Mouse (Mus musculus) embryonic facial prominence, embryonic 11.5 days (tissue): ENCODE measurements around the gene Il2rg. TPM values are rescaled to one million over a fixed set of nuclear protein-coding genes. Genes with fewer than 3 reads are reported as not detected.

Experiments
- ATAC-seq: fragments of 200-750 bp; cut with Nextera tagmentation; replicated peaks from 2 replicates; pipeline ENCODE4 v1.8.0; 2017; ENCODE audit warnings: low read depth; ENCODE audit not compliant: insufficient number of reproducible peaks, low FRiP score, low TSS enrichment
- DNase-seq: peaks from one replicate; pipeline ENCODE4 v3.0.0-alpha.2; 2015; ENCODE audit warnings: low spot score
- H3K27ac ChIP-seq: fragments of 300-500 bp; sonication (generic); replicated peaks from 2 replicates; pipeline ENCODE4 v1.5.1; 2014; ENCODE audit warnings: mild to moderate bottlenecking, low read depth, low read length, control low read depth
- H3K27me3 ChIP-seq: fragments of 300-500 bp; sonication (generic); 2 replicates; pipeline ENCODE4 v1.6.1; 2014; ENCODE audit warnings: mild to moderate bottlenecking, low read length, moderate library complexity, mixed read lengths; ENCODE audit not compliant: control insufficient read depth, insufficient read depth
- H3K36me3 ChIP-seq: fragments of 300-500 bp; sonication (generic); replicated peaks from 2 replicates; pipeline ENCODE4 v1.6.1; 2014; ENCODE audit warnings: low read depth, mild to moderate bottlenecking, low read length, moderate library complexity, mixed read lengths; ENCODE audit not compliant: control insufficient read depth, insufficient read depth
- H3K4me1 ChIP-seq: fragments of 300-500 bp; sonication (generic); 2 replicates; pipeline ENCODE4 v1.6.1; 2014; ENCODE audit warnings: low read length, mixed read lengths; ENCODE audit not compliant: control insufficient read depth, insufficient read depth
- H3K4me2 ChIP-seq: fragments of 300-500 bp; sonication (generic); 2 replicates; pipeline ENCODE4 v1.6.1; 2014; ENCODE audit warnings: low read depth, mild to moderate bottlenecking, control low read depth, low read length, moderate library complexity
- H3K4me3 ChIP-seq: fragments of 300-500 bp; sonication (generic); 2 replicates; pipeline ENCODE4 v1.5.1; 2014; ENCODE audit warnings: low read depth, low read length, control low read depth
- H3K9ac ChIP-seq: fragments of 300-500 bp; sonication (generic); replicated peaks from 2 replicates; pipeline ENCODE4 v1.6.1; 2014; ENCODE audit warnings: mild to moderate bottlenecking, control low read depth, low read length
- H3K9me3 ChIP-seq: fragments of 300-500 bp; sonication (generic); replicated peaks from 2 replicates; pipeline ENCODE4 v1.6.1; 2016; ENCODE audit warnings: mild to moderate bottlenecking, low read length, inconsistent platforms, mixed read lengths; ENCODE audit not compliant: control insufficient read depth
- WGBS: fragments of 180-500 bp; shearing (Covaris S2); extraction: QIAGEN DNeasy Blood & Tissue Kit; methylation state at CpG from one replicate; pipeline ENCODE4 v1.1.7; 2014; 5-methylcytosine and 5-hydroxymethylcytosine counted together
- polyA plus RNA-seq: library from polyadenylated mRNA; unstranded; fragments of >200 nt; fragmentation: Nextera tagmentation; extraction: Ambion mirVana; gene quantifications from 2 replicates; pipeline ENCODE4 v1.2.1, GENCODE M21; 2014

The Il2rg gene
- polyA plus RNA-seq, result 3.9 and 4.1 TPM in 2 replicates

GRCm38 (mm10) chrX:101268025-101268754 lies at the start of gene Il2rg:
TSS of gene Il2rg (minus strand) at chrX:101268255.
- H3K27me3 ChIP-seq, result no peaks in the 10 kb centered on the region
- H3K4me3 ChIP-seq, result no peak within 1 kb of the TSS
- 70% methylated on average over 5 of the region's 5 CpGs for WGBS
- no peaks in the 10 kb centered on the region for H3K36me3 ChIP-seq
- no peaks in the 10 kb centered on the region for H3K9me3 ChIP-seq
- no peak within 1 kb of the TSS for H3K9ac ChIP-seq
- no peak for ATAC-seq
- H3K27ac ChIP-seq, result no peak within 1 kb of the TSS
- no peak for DNase-seq
- H3K4me1 ChIP-seq, result no peaks in the 10 kb centered on the region
- no peak within 1 kb of the TSS for H3K4me2 ChIP-seq

DNA sequence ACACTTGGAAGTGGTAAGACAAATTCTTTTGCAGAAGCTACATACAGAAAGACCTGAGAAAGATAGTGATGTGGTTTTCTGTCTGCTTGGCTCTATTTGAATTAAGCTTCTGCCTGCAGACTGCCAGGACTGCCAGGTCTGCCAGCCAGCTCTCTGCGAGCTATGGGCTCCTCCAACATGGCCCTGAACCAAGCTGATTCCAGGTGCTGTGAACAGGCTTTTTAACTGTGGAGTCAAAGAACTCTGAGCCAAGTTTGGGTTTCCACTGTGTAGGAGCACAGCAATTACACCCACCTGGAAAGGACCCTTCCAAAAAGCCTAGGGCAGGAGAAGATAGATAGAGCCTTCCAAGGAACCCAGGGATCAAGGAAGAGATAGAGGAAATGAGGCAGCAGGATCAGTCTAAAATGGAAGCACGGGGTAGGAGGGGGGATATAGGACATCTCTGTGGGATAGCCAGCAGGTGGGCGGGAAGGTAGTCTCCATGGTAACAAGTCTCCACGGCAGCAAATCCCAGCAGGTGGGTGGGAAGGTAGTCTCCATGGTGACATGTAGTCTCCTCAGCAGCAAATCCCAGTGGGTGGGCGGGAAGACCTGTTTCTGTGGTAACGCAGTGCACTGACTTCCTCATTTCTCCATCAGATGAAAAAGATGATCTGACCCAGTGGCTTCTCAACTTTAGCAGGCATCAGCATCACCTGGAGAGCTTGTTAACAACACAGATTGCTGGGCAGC lies 45.7 kb upstream of the Il2rg start:
- ATAC-seq (no peak), DNase-seq (no peak)
- Histone ChIP-seq H3K36me3 (no peaks in the 10 kb centered on the region), H3K27ac (no peak overlapping the region), H3K9ac (no peak overlapping the region), H3K4me2 (no peak overlapping the region), H3K4me3 (no peak overlapping the region), H3K4me1 (no peaks in the 10 kb centered on the region), H3K9me3 (no peaks in the 10 kb centered on the region), H3K27me3 (no peaks in the 10 kb centered on the region)
- WGBS, result 42% methylated on average over 6 of the region's 6 CpGs

DNA sequence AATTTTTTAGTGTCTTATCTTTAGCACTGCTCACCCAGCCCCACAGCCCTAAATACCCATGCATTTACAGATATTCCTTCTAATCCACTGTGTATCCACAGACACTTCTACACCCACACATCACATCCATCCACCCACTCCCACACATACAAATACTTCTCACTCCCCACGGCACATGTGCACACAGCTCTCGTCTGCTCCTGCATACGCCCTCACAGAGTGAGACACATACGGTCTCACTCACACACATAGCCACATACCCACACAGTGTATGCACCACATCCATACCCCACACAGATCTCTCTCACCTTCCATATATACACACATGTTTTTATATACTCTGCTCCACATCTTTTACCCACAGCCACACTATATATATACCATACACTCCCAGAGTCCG lies 41.2 kb upstream of the Il2rg start:
- 91% methylated on average over 5 of the region's 5 CpGs for WGBS

GRCm38 (mm10) chrX:101304646-101305045 lies 36.6 kb upstream of the Il2rg start:
- H3K4me2 ChIP-seq, result no peak overlapping the region
- no peaks in the 10 kb centered on the region for H3K36me3 ChIP-seq
- no peak overlapping the region for H3K27ac ChIP-seq
- WGBS, result 53% methylated on average over 2 of the region's 2 CpGs
- no peak for ATAC-seq
- no peaks in the 10 kb centered on the region for H3K9me3 ChIP-seq
- no peaks in the 10 kb centered on the region for H3K27me3 ChIP-seq
- H3K4me3 ChIP-seq, result no peak overlapping the region
- no peak overlapping the region for H3K9ac ChIP-seq
- DNase-seq, result no peak
- no peaks in the 10 kb centered on the region for H3K4me1 ChIP-seq

More for the DNA sequence above, 41.2 kb upstream of the Il2rg start:
- H3K4me1 ChIP-seq, result no peaks in the 10 kb centered on the region
- H3K4me2 ChIP-seq, result no peak overlapping the region
- ATAC-seq, result no peak
- no peaks in the 10 kb centered on the region for H3K36me3 ChIP-seq
- H3K27ac ChIP-seq, result no peak overlapping the region
- no peak for DNase-seq
- H3K4me3 ChIP-seq, result no peak overlapping the region
- no peaks in the 10 kb centered on the region for H3K9me3 ChIP-seq
- no peak overlapping the region for H3K9ac ChIP-seq
- no peaks in the 10 kb centered on the region for H3K27me3 ChIP-seq

- ATAC-seq (no peak), DNase-seq (no peak)
- no peaks in the 10 kb centered on the region for H3K27me3 ChIP-seq
- H3K4me1 ChIP-seq, result no peaks in the 10 kb centered on the region
- no peak overlapping the region for H3K4me3 ChIP-seq
- no peaks in the 10 kb centered on the region for H3K9me3 ChIP-seq
- no peak overlapping the region for H3K9ac ChIP-seq
- H3K27ac ChIP-seq, result no peak overlapping the region
- WGBS, result 71% methylated on average over 9 of the region's 9 CpGs
- no peaks in the 10 kb centered on the region for H3K36me3 ChIP-seq
- no peak overlapping the region for H3K4me2 ChIP-seq
Observed at GRCm38 (mm10) chrX:101301654-101302053, 33.6 kb upstream of the Il2rg start.

DNA sequence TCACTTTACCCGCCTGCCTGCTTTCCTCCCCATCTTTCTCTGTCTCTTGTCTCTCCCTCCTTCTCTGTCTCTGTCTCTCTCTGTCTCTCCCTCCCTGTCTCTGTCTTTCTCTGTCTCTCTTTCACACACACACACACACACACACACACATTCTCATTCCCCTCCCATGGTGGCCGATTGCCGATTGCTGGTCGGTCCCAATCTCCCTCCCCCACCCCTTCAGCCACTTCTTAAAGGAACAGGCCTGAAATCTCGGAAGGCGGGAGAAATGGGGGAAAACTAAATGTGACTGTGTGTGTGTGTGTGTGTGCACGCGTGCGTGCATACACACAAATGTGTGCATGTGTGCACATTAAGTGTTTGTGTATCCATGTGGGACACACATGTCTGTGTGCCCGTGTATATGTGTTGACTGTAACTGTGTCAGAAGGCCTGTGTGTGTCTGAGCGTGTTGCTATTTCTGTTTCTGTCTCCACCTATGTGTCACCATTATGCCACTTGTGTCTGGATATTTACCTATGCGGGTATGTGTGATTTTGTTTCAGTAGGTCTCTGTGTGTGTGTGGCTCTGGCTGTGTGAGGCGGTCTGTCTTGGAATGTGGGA lies 32.5 kb upstream of the Il2rg start:
- ATAC-seq (peak; percentile 50; the same call in 1 of the 2 replicates), DNase-seq (peak; percentile 63)
- Histone ChIP-seq H3K4me3 (peak overlapping the region; percentile 36), H3K4me1 (no peaks in the 10 kb centered on the region), H3K9ac (peak overlapping the region; percentile 9; the same call in 1 of the 2 replicates), H3K4me2 (peak overlapping the region; percentile 29), H3K27me3 (no peaks in the 10 kb centered on the region), H3K9me3 (no peaks in the 10 kb centered on the region), H3K36me3 (no peaks in the 10 kb centered on the region), H3K27ac (peak overlapping the region; percentile 41; the same call in 1 of the 2 replicates)
- 25% methylated on average over 13 of the region's 13 CpGs for WGBS

GRCm38 (mm10) chrX:101299473-101300426 lies 31.7 kb upstream of the Il2rg start:
- Histone ChIP-seq H3K4me3 (peak overlapping the region; percentile 36), H3K9ac (peak overlapping the region; percentile 41), H3K4me2 (peak overlapping the region; percentile 44), H3K4me1 (no peaks in the 10 kb centered on the region), H3K27ac (no peak overlapping the region), H3K9me3 (no peaks in the 10 kb centered on the region), H3K27me3 (no peaks in the 10 kb centered on the region), H3K36me3 (no peaks in the 10 kb centered on the region)
- DNase-seq (peak; percentile 61), ATAC-seq (peak; percentile 84)
- WGBS, result 25% methylated on average over 10 of the region's 13 CpGs
